Mouse (Mus musculus) Patski (cell line): ENCODE data around the gene Fbxo41. TPM values are rescaled to one million over a fixed set of nuclear protein-coding genes. Genes with fewer than 3 reads are reported as not detected.

Source experiments
- ATAC-seq: fragments of 100-300 bp; one replicate; pipeline ENCODE4 v1.8.0; 2021
- CTCF ChIA-PET: fragments of 350-600 bp; sonication (Branson Sonifier 250); formaldehyde crosslinking; loops from one replicate; lab custom pipeline; 2022; ENCODE audit warnings: inconsistent platforms; lab: Charles Lee
- POLR2A ChIA-PET: fragments of 350-600 bp; sonication (Branson Sonifier 250); formaldehyde crosslinking; loops from one replicate; lab custom pipeline; 2022; ENCODE audit warnings: antibody characterized with exemption, inconsistent platforms; lab: Charles Lee
- DNase-seq: peaks from one replicate; pipeline ENCODE4 v3.0.0-alpha.2; 2011; ENCODE audit warnings: low read depth, low spot score
- H3K27me3 ChIP-seq: fragments of 371-371 bp; one replicate; pipeline ENCODE4 v1.5.1; 2021
- CTCF ChIP-seq: fragments of 100-300 bp; IDR thresholded peaks from one replicate; pipeline ENCODE4 v1.5.1; 2021
- in situ Hi-C: fragments of 300-500 bp; cut with MboI; formaldehyde crosslinking; loops from 3 replicates; pipeline ENCODE4 v1.11.1; 2018; ENCODE audit warnings: low pct_unique_long_range_greater_than_20kb, mixed read lengths
- polyA plus RNA-seq: library from polyadenylated mRNA; unstranded; gene quantifications from one replicate; pipeline ENCODE4 v1.2.3, GENCODE M21; 2021

Gene Fbxo41
- polyA plus RNA-seq, 1 experiment from 2014 or later, result 0.06 TPM

DNA sequence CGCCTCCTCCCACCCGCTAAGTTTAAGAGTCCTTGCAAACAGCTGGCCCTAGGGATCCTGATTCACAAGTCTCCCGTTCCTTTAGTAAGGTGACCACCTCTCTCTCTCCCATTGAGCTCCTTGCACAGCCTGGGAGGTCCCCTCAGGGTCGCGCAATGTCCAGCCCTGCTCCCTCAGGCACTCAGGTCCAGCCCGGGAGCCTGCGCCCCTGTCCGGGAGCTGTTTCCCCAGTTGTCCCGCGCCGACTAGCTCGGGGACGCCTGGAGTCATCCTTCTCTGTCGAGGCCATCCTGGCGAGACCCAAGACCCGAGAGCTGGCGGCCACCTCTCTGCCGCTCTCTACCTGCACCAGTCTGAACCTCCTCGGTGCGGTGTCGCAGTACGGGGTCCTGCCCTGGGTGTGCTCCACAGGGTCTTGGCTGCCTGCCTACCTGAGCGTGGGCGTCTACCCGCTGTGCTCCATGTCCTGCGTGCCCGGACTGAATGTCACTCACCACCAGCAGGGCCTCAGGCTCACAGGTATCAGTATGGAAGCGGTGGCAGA is 78.9 kb downstream of the Fbxo41 start, which contains the start of gene Noto:
Gene Noto, plus strand, starts transcription at position 51 of the 544 bp plus-strand sequence.
- ChIA-PET CTCF (no interaction called here), POLR2A (no interaction called here)
- TF ChIP-seq CTCF, result no peak
- no peak for DNase-seq
- H3K27me3 ChIP-seq, result no peaks in the 10 kb centered on the region
- no peak for ATAC-seq
- in situ Hi-C loops, result loop anchor here (25.0 kb wide), 1 partner anchor 387 kb away; no protein-coding TSS in a partner anchor

Other genes with a start within 250 kb of the Fbxo41 start
- gene Sfxn5, start 169.6 kb downstream of the Fbxo41 start, polyA plus RNA-seq, result 10.9 TPM
- gene Rab11fip5, start 128.4 kb downstream of the Fbxo41 start, polyA plus RNA-seq, result 151 TPM
- not detected for gene Noto, start 79.1 kb downstream of the Fbxo41 start, polyA plus RNA-seq
- 51.8 TPM for gene Smyd5, start 71.0 kb downstream of the Fbxo41 start, polyA plus RNA-seq
- gene Cct7, start 51.5 kb downstream of the Fbxo41 start, polyA plus RNA-seq, result 397 TPM
- gene Pradc1, start 51.0 kb downstream of the Fbxo41 start, polyA plus RNA-seq, result 14.6 TPM
- gene Egr4, start 10.6 kb upstream of the Fbxo41 start, polyA plus RNA-seq, result not detected
- gene Alms1, start 84.5 kb upstream of the Fbxo41 start, polyA plus RNA-seq, result 5.4 TPM
- 0.24 TPM for gene Nat8f7, start 210.2 kb upstream of the Fbxo41 start, polyA plus RNA-seq